Comparison of ENCODE assay signal across 8 mouse cellular contexts in genomic region chr15:97182617-97183038, GRCm38 (mm10).
DNase-seq lines count a peak whose midpoint lies in the region; ATAC-seq and TF ChIP-seq lines count a peak whose summit lies in the region.

No protein-coding gene starts in this region.

- ATAC-seq in intestine, embryonic 14.5 days (replicated peaks; ENCODE audit: low FRiP score, low TSS enrichment, low read depth), result 0 out of 2 replicates have a peak, but pooled peaks have one; percentile 32
- ATAC-seq in intestine, postnatal 0 days, result no peak
- peak; percentile 34; the same call in 1 of the 2 replicates for ATAC-seq in embryonic facial prominence, embryonic 11.5 days (replicated peaks; ENCODE audit: insufficient number of reproducible peaks, low FRiP score, low TSS enrichment, low read depth)
- ATAC-seq in intestine, embryonic 15.5 days, result peak; percentile 53; the same call in 1 of the 2 replicates

- peaks cover 4% of the 10 kb centered on the region; the same call in 1 of the 2 replicates for H3K4me1 ChIP-seq in intestine, embryonic 14.5 days (replicated peaks; ENCODE audit: control insufficient read depth, insufficient read depth, low read length)
- H3K4me1 ChIP-seq in intestine, postnatal 0 days (replicated peaks; ENCODE audit: control insufficient read depth, insufficient read depth, low read length), result no peaks in the 10 kb centered on the region
- H3K4me1 ChIP-seq in embryonic facial prominence, embryonic 11.5 days (ENCODE audit: control insufficient read depth, insufficient read depth, low read length), result no peaks in the 10 kb centered on the region
- H3K4me1 ChIP-seq in intestine, embryonic 15.5 days (replicated peaks), result no peaks in the 10 kb centered on the region

- 34% methylated on average over 9 of the region's 9 CpGs for WGBS in intestine, embryonic 14.5 days
- 47% methylated on average over 9 of the region's 9 CpGs for WGBS in intestine, postnatal 0 days
- WGBS in embryonic facial prominence, embryonic 11.5 days, result 37% methylated on average over 9 of the region's 9 CpGs
- WGBS in intestine, embryonic 15.5 days, result 38% methylated on average over 9 of the region's 9 CpGs

- no peak overlapping the region for H3K27ac ChIP-seq in intestine, embryonic 14.5 days (ENCODE audit: low read depth)
- H3K27ac ChIP-seq in intestine, postnatal 0 days (ENCODE audit: low read depth, low read length), result no peak overlapping the region
- H3K27ac ChIP-seq in embryonic facial prominence, embryonic 11.5 days (replicated peaks; ENCODE audit: low read depth, low read length), result no peak overlapping the region
- no peak overlapping the region for H3K27ac ChIP-seq in intestine, embryonic 15.5 days

- no peak for DNase-seq in intestine, embryonic 14.5 days (ENCODE audit: low spot score)
- DNase-seq in A20 (ENCODE audit: low read depth, low spot score), result peak; percentile 45
- DNase-seq in embryonic facial prominence, embryonic 11.5 days (ENCODE audit: low spot score), result no peak
- no peak for DNase-seq in natural killer cell, adult 2 months (ENCODE audit: low spot score in 2 of 2)
- DNase-seq in left cerebral cortex, adult 18-20 months (ENCODE audit: low spot score in 2 of 2), result no peak
- no peak for DNase-seq in spleen, adult 12 weeks (ENCODE audit: low spot score)

- TF ChIP-seq CTCF in intestine, postnatal 0 days (IDR thresholded peaks at IDR 0.05; ENCODE audit: low read depth), result no peak

- no peak overlapping the region for H3K4me3 ChIP-seq in intestine, embryonic 14.5 days (ENCODE audit: low read depth, low read length)
- H3K4me3 ChIP-seq in intestine, postnatal 0 days (ENCODE audit: low read depth, low read length), result no peak overlapping the region
- no peak overlapping the region for H3K4me3 ChIP-seq in embryonic facial prominence, embryonic 11.5 days (ENCODE audit: low read depth, low read length)
- H3K4me3 ChIP-seq in intestine, embryonic 15.5 days (replicated peaks), result no peak overlapping the region

- H3K9ac ChIP-seq in intestine, embryonic 14.5 days (ENCODE audit: low read length), result no peak overlapping the region
- H3K9ac ChIP-seq in intestine, postnatal 0 days (ENCODE audit: low read depth, low read length), result no peak overlapping the region
- H3K9ac ChIP-seq in embryonic facial prominence, embryonic 11.5 days (replicated peaks; ENCODE audit: low read length), result no peak overlapping the region
- no peak overlapping the region for H3K9ac ChIP-seq in intestine, embryonic 15.5 days

- no peaks in the 10 kb centered on the region for H3K9me3 ChIP-seq in intestine, embryonic 14.5 days (ENCODE audit: control insufficient read depth, low read length)
- H3K9me3 ChIP-seq in intestine, postnatal 0 days (ENCODE audit: control insufficient read depth), result no peaks in the 10 kb centered on the region
- no peaks in the 10 kb centered on the region for H3K9me3 ChIP-seq in embryonic facial prominence, embryonic 11.5 days (replicated peaks; ENCODE audit: control insufficient read depth, low read length)
- H3K9me3 ChIP-seq in intestine, embryonic 15.5 days, result no peaks in the 10 kb centered on the region

- H3K36me3 ChIP-seq in intestine, embryonic 14.5 days (ENCODE audit: control insufficient read depth, insufficient read depth, low read length), result no peaks in the 10 kb centered on the region
- no peaks in the 10 kb centered on the region for H3K36me3 ChIP-seq in intestine, postnatal 0 days (ENCODE audit: control insufficient read depth, insufficient read depth)
- no peaks in the 10 kb centered on the region for H3K36me3 ChIP-seq in embryonic facial prominence, embryonic 11.5 days (replicated peaks; ENCODE audit: control insufficient read depth, insufficient read depth, low read depth, low read length)
- H3K36me3 ChIP-seq in intestine, embryonic 15.5 days, result no peaks in the 10 kb centered on the region

- no peak overlapping the region for H3K4me2 ChIP-seq in intestine, embryonic 14.5 days (ENCODE audit: low read length)
- no peak overlapping the region for H3K4me2 ChIP-seq in intestine, postnatal 0 days (replicated peaks; ENCODE audit: low read depth)
- H3K4me2 ChIP-seq in embryonic facial prominence, embryonic 11.5 days (ENCODE audit: low read depth, low read length), result no peak overlapping the region
- H3K4me2 ChIP-seq in intestine, embryonic 15.5 days (replicated peaks), result no peak overlapping the region

- H3K27me3 ChIP-seq in intestine, embryonic 14.5 days (replicated peaks; ENCODE audit: control insufficient read depth, insufficient read depth, low read length), result no peaks in the 10 kb centered on the region
- H3K27me3 ChIP-seq in intestine, postnatal 0 days (replicated peaks; ENCODE audit: control insufficient read depth, insufficient read depth, low read length), result no peaks in the 10 kb centered on the region
- no peaks in the 10 kb centered on the region for H3K27me3 ChIP-seq in embryonic facial prominence, embryonic 11.5 days (ENCODE audit: control insufficient read depth, insufficient read depth, low read length)
- no peaks in the 10 kb centered on the region for H3K27me3 ChIP-seq in intestine, embryonic 15.5 days (replicated peaks)
